Mouse (Mus musculus) stomach, embryonic 16.5 days (tissue): ENCODE results near the gene 2900026A02Rik. TPM values are rescaled to one million over a fixed set of nuclear protein-coding genes. Genes with fewer than 3 reads are reported as not detected.

ENCODE experiments used
- ATAC-seq: fragments of 200-750 bp; cut with Nextera tagmentation; 2 replicates; pipeline ENCODE4 v1.8.0; 2017; ENCODE audit warnings: moderate number of reproducible peaks, moderate TSS enrichment; ENCODE audit not compliant: insufficient read depth, low FRiP score
- H3K27ac ChIP-seq: fragments of 300-500 bp; sonication (generic); 2 replicates; pipeline ENCODE4 v1.5.1; 2014; ENCODE audit warnings: low read length
- H3K27me3 ChIP-seq: fragments of 300-500 bp; sonication (generic); 2 replicates; pipeline ENCODE4 v1.6.1; 2014; ENCODE audit warnings: low read length, control low read depth, mixed read lengths; ENCODE audit not compliant: control insufficient read depth, insufficient read depth
- H3K36me3 ChIP-seq: fragments of 300-500 bp; sonication (generic); 2 replicates; pipeline ENCODE4 v1.6.1; 2014; ENCODE audit warnings: low read length; ENCODE audit not compliant: control insufficient read depth, insufficient read depth
- H3K4me1 ChIP-seq: fragments of 300-500 bp; sonication (generic); 2 replicates; pipeline ENCODE4 v1.6.1; 2014; ENCODE audit warnings: low read length, control low read depth, mixed read lengths; ENCODE audit not compliant: control insufficient read depth, insufficient read depth
- H3K4me2 ChIP-seq: fragments of 300-500 bp; sonication (generic); 2 replicates; pipeline ENCODE4 v1.6.1; 2014; ENCODE audit warnings: low read depth, low read length, mixed read lengths
- H3K4me3 ChIP-seq: fragments of 300-500 bp; sonication (generic); replicated peaks from 2 replicates; pipeline ENCODE4 v1.5.1; 2014; ENCODE audit warnings: mild to moderate bottlenecking, low read length
- H3K9ac ChIP-seq: fragments of 300-500 bp; sonication (generic); 2 replicates; pipeline ENCODE4 v1.6.1; 2014; ENCODE audit warnings: low read length
- H3K9me3 ChIP-seq: fragments of 300-500 bp; sonication (generic); replicated peaks from 2 replicates; pipeline ENCODE4 v1.6.1; 2016; ENCODE audit warnings: low read length, control low read depth; ENCODE audit not compliant: control insufficient read depth
- WGBS: fragments of 180-500 bp; shearing (Covaris S2); extraction: QIAGEN DNeasy Blood & Tissue Kit; methylation state at CpG from one replicate; pipeline ENCODE4 v1.1.7; 2014; 5-methylcytosine and 5-hydroxymethylcytosine counted together
- polyA plus RNA-seq: library from polyadenylated mRNA; unstranded; fragments of >200 nt; fragmentation: Nextera tagmentation; extraction: Ambion mirVana; gene quantifications from 2 replicates; pipeline ENCODE4 v1.2.1, GENCODE M21; 2015

Gene 2900026A02Rik
- polyA plus RNA-seq, 1 experiment from 2014 or later, result 14.9 TPM

GRCm38 (mm10) chr5:113119861-113120465 is 101.1 kb downstream of the 2900026A02Rik start:
- Histone ChIP-seq H3K4me3 (no peak overlapping the region), H3K9ac (0 out of 2 replicates have a peak overlapping the region, but pooled peaks have one; percentile 1), H3K36me3 (no peaks in the 10 kb centered on the region), H3K27me3 (no peaks in the 10 kb centered on the region), H3K27ac (peak overlapping the region; percentile 13), H3K9me3 (no peaks in the 10 kb centered on the region), H3K4me2 (no peak overlapping the region), H3K4me1 (peaks cover 43% of the 10 kb centered on the region)
- WGBS, result 47% methylated on average over 13 of the region's 13 CpGs
- no peak for ATAC-seq

GRCm38 (mm10) chr5:113119291-113119690 is 101.7 kb downstream of the 2900026A02Rik start:
- H3K27ac ChIP-seq, result peak overlapping the region; percentile 61
- no peaks in the 10 kb centered on the region for H3K36me3 ChIP-seq
- no peaks in the 10 kb centered on the region for H3K27me3 ChIP-seq
- H3K4me3 ChIP-seq, result no peak overlapping the region
- no peaks in the 10 kb centered on the region for H3K9me3 ChIP-seq
- 61% methylated on average over 9 of the region's 9 CpGs for WGBS
- H3K9ac ChIP-seq, result no peak overlapping the region
- no peak overlapping the region for H3K4me2 ChIP-seq
- peaks cover 50% of the 10 kb centered on the region for H3K4me1 ChIP-seq
- ATAC-seq, result no peak

DNA sequence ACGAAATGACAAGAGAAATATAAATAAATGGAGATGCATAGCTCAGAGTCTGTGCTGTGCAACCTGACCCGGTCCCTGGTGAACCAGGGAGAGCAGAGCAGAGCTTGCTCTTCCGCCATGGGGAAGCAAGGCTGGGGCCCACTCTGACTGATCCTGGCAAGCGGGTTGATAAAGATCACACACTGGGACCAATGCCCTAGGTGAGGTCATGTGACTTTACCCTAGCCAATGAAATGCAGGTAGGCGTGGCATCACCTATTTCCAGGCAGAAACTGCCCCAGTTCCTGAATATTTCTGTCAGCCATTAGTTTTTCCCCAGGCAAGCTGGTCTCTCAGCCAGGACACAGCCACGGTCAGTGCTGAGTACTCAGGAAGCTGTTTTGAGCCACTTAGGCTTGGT is 102.3 kb downstream of the 2900026A02Rik start:
- no peak overlapping the region; the same call in 1 of the 2 replicates for H3K9ac ChIP-seq
- WGBS, result 35% methylated on average over 6 of the region's 6 CpGs
- peak; percentile 58 for ATAC-seq
- H3K27me3 ChIP-seq, result no peaks in the 10 kb centered on the region
- H3K4me2 ChIP-seq, result no peak overlapping the region
- H3K27ac ChIP-seq, result peak overlapping the region; percentile 61
- H3K4me3 ChIP-seq, result no peak overlapping the region
- no peaks in the 10 kb centered on the region for H3K9me3 ChIP-seq
- H3K36me3 ChIP-seq, result no peaks in the 10 kb centered on the region
- H3K4me1 ChIP-seq, result peaks cover 56% of the 10 kb centered on the region

GRCm38 (mm10) chr5:113117361-113117760 is 103.7 kb downstream of the 2900026A02Rik start:
- Histone ChIP-seq H3K4me2 (no peak overlapping the region), H3K9me3 (no peaks in the 10 kb centered on the region), H3K4me3 (no peak overlapping the region), H3K36me3 (no peaks in the 10 kb centered on the region), H3K27me3 (no peaks in the 10 kb centered on the region), H3K9ac (no peak overlapping the region), H3K4me1 (peaks cover 66% of the 10 kb centered on the region), H3K27ac (no peak overlapping the region)
- ATAC-seq, result no peak
- 89% methylated on average over 5 of the region's 5 CpGs for WGBS

DNA sequence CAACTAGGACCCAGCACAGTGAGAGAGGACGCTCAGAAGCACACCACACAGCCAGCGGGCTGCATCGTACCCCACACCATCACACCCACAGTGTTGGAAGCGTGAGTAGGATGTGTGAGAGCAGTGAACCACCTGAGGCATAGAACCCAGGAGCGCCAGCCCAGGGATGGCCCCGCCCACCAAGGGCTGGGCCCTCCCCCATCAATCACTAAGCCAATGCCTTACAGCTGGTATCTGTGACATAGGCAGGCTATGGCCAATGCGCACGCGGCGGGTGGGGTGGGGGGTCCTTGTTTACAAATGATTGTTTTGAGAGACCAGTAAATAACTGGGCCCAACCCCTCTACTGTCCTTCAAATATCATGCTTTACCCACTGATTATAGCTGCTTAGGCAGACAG is 105.1 kb downstream of the 2900026A02Rik start:
- no peak overlapping the region for H3K4me3 ChIP-seq
- WGBS, result 64% methylated on average over 10 of the region's 10 CpGs
- no peaks in the 10 kb centered on the region for H3K9me3 ChIP-seq
- peaks cover 62% of the 10 kb centered on the region for H3K4me1 ChIP-seq
- no peaks in the 10 kb centered on the region for H3K27me3 ChIP-seq
- H3K4me2 ChIP-seq, result no peak overlapping the region
- ATAC-seq, result no peak
- no peak overlapping the region; the same call in 1 of the 2 replicates for H3K27ac ChIP-seq
- H3K9ac ChIP-seq, result no peak overlapping the region
- H3K36me3 ChIP-seq, result no peaks in the 10 kb centered on the region

- Histone ChIP-seq H3K9me3 (no peaks in the 10 kb centered on the region), H3K9ac (peak overlapping the region; percentile 9; the same call in 1 of the 2 replicates), H3K36me3 (no peaks in the 10 kb centered on the region), H3K4me1 (peaks cover 53% of the 10 kb centered on the region), H3K27me3 (no peaks in the 10 kb centered on the region), H3K4me3 (no peak overlapping the region), H3K27ac (peak overlapping the region; percentile 73), H3K4me2 (no peak overlapping the region)
- 32% methylated on average over 20 of the region's 20 CpGs for WGBS
- ATAC-seq, result no peak
These were observed 106.5 kb downstream of the 2900026A02Rik start for GRCm38 (mm10) chr5:113114264-113115225.

DNA sequence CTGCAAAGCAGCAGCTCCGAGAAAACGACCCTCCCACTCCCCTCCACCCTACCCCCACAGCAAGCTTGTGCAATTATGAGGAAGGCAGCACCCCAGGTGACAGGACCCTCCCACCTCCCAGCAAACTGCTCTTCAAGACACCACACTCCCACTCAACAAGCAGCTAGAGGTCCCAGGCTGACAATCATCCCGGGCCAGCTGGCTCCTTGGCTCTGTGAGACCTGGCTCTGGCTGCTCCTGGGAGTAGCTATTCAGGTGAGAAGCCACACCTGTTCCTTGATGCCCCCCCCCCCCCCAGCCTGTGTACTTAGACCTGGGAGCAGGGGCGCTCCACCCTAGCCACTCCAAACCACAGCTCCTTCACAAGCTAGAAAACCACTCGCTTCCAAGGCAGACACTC is 107.9 kb downstream of the 2900026A02Rik start:
- H3K9me3 ChIP-seq, result no peaks in the 10 kb centered on the region
- no peak overlapping the region for H3K4me3 ChIP-seq
- peak overlapping the region; percentile 3; the same call in 1 of the 2 replicates for H3K9ac ChIP-seq
- no peaks in the 10 kb centered on the region for H3K36me3 ChIP-seq
- peaks cover 53% of the 10 kb centered on the region for H3K4me1 ChIP-seq
- H3K27ac ChIP-seq, result peak overlapping the region; percentile 73
- peak overlapping the region; percentile 28; the same call in 1 of the 2 replicates for H3K4me2 ChIP-seq
- WGBS, result 28% methylated on average over 5 of the region's 5 CpGs
- no peaks in the 10 kb centered on the region for H3K27me3 ChIP-seq
- ATAC-seq, result peak; percentile 78

GRCm38 (mm10) chr5:113111336-113111735 is 109.7 kb downstream of the 2900026A02Rik start:
- Histone ChIP-seq H3K27ac (peak overlapping the region; percentile 23; the same call in 1 of the 2 replicates), H3K36me3 (no peaks in the 10 kb centered on the region), H3K4me1 (peaks cover 60% of the 10 kb centered on the region), H3K27me3 (no peaks in the 10 kb centered on the region), H3K9ac (no peak overlapping the region), H3K4me2 (no peak overlapping the region), H3K9me3 (no peaks in the 10 kb centered on the region), H3K4me3 (no peak overlapping the region)
- ATAC-seq, result no peak
- 20% methylated on average over 4 of the region's 4 CpGs for WGBS

- H3K27me3 ChIP-seq, result no peaks in the 10 kb centered on the region
- H3K4me3 ChIP-seq, result no peak overlapping the region
- no peaks in the 10 kb centered on the region for H3K9me3 ChIP-seq
- no peak for ATAC-seq
- H3K4me1 ChIP-seq, result peaks cover 60% of the 10 kb centered on the region
- 12% methylated on average over 1 of the region's 1 CpGs for WGBS
- H3K36me3 ChIP-seq, result no peaks in the 10 kb centered on the region
- peak overlapping the region; percentile 69 for H3K27ac ChIP-seq
- H3K4me2 ChIP-seq, result no peak overlapping the region
- peak overlapping the region; percentile 50 for H3K9ac ChIP-seq
These were observed 110.1 kb downstream of the 2900026A02Rik start for GRCm38 (mm10) chr5:113110929-113111328.
